Mouse (Mus musculus): Measurements from ENCODE around the gene Ahnak2.

The Ahnak2 gene

DNA sequence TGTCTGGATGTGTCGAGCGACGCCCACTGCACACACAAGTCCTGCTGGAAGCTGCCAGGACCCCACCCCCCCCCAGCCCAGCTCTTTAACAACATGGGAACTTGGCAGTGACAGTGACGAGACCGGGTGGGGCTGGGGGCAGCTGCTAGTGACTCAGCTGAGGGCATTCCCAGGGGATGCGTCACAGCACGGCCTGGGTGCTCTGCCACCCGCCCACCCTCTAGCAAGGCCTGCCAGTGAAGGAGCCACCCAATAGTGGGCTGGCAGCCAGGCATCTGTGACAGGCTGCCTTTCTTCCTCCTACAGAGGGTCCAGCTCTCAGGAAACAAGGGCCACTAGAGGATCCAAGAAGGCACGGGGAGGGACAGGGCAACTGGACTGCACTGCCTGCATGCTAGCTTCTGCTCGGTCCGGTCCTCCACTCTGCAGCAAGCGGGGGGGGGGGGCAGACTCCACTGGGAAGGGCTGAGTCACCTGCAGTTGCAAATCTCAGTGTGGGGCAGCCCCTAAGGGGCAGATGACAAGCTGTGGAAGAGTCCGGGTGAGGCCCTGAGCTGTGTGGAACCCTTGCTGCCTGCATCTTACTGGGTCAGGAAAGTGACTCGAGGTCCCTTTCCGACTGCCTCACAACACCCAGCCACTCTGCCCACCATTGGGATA is 4.7 kb downstream of the Ahnak2 start:
- in situ Hi-C loops (cut with MboI, MseI), result loop anchor here in 1 of 2 experiments (5.0 to 10.0 kb wide), 2 partner anchors 47 to 56 kb away; no protein-coding TSS in a partner anchor

GRCm38 (mm10) chr12:112796551-112797510 is 5.6 kb downstream of the Ahnak2 start:
- in situ Hi-C loops (cut with MboI, MseI), result loop anchor here in 1 of 2 experiments (5.0 to 10.0 kb wide), 2 partner anchors 48 to 55 kb away; no protein-coding TSS in a partner anchor

DNA sequence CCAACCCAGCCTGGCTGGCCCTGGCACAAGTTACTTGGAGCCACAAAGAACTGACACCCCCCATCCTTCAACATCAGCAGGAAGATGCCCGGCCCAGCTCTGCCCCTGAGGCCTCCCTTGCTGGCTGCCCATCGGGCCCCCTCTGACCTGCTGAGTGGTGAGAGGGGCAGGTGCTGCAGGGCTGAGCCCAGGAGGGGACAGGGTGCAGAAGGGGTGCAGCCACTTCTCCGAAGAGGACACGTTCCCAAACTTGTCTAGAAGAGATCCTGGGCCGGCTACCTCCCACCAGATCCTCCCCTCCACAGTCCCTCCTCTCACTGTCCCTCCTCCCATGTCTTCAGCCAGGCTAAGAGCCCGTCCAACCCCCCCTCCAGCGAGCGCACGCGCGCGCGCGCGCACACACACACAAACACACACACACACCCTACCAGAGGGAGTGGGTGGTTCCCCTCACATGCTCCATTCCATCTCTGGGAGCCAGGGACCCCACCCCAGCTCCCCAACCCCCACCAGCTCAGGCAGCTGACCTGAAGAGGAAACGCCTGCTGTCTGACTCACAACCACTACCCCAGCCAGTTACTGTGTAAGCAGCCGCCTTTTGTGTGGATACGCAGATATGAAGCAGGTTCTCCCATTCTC is 6.9 kb downstream of the Ahnak2 start:
- in situ Hi-C loops (cut with MboI, MseI), result loop anchor here in 1 of 2 experiments (5.0 to 10.0 kb wide), 2 partner anchors 49 to 53 kb away; no protein-coding TSS in a partner anchor

DNA sequence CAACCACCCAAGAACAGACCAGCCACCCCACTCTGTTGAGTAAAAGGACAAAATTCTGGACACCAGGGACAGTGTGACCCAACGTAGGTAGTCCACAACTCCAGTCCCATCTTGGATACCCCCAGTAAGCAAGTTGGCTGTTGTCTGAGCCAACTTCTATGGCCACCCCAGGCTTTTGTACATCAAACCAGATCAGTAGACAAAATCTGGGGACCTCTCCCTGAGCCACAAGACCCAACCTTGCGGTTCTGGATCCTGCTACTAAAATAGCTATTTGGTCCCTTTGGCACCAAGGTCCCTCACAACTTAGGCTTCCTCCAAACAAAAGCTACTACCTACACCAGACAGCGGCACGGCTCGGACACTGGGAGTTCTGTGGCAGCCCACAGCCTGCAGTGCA is 7.5 kb downstream of the Ahnak2 start:
- in situ Hi-C loops (cut with MboI, MseI), result loop anchor here in 1 of 2 experiments (5.0 to 10.0 kb wide), 2 partner anchors 50 to 53 kb away; no protein-coding TSS in a partner anchor

DNA sequence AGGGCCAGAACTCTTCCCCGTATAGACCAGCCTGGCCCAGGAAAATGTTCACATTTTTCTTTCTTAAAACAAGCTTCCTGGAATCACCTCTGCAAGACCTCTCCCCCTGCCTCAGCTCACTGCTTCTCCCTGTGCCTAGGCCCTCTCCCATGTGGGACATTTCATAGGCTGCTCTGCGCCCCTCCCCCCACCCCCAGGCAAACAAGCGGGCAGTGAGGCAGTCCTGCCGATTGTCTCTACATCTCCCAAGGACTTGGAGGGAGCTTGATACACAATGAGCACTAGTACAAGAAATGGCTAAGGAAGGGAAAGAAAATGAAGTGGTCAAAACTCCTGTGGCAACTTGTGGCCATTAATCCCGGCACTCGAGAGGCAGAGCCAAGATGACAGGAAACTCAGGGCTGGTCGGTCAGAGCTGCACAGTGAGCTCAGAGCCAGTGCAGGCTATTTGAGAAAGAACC is 8.1 kb downstream of the Ahnak2 start:
- in situ Hi-C loops (cut with MboI, MseI), result loop anchor here in 1 of 2 experiments (10.0 kb wide), 1 partner anchor 50 kb away; no protein-coding TSS in a partner anchor

GRCm38 (mm10) chr12:112793601-112794355 is 8.7 kb downstream of the Ahnak2 start:
- in situ Hi-C loops (cut with MboI, MseI), result loop anchor here in 1 of 2 experiments (10.0 kb wide), 1 partner anchor 51 kb away; no protein-coding TSS in a partner anchor

DNA sequence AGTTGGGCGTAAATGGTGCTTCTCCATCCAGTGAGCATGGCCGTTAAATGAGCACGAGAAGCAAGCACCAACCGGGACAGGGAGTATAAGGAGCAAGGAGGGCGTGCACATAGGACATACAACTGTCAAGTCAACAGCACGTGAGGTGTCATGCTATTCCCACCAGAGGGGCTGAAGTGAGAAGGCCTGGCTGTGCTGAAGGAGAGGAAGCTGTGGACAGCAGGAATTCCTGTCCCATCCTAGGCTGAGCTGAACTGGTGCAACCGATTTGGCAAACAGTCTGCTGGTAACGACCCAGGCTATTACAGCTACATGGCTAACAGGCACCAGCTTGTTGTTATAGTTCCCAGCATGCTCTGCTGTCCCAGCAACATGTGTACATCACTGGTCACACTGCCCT is 11.4 kb downstream of the Ahnak2 start:
- in situ Hi-C loops (cut with MboI, MseI), result loop anchor here in 1 of 2 experiments (10.0 kb wide), 1 partner anchor 54 kb away; no protein-coding TSS in a partner anchor

DNA sequence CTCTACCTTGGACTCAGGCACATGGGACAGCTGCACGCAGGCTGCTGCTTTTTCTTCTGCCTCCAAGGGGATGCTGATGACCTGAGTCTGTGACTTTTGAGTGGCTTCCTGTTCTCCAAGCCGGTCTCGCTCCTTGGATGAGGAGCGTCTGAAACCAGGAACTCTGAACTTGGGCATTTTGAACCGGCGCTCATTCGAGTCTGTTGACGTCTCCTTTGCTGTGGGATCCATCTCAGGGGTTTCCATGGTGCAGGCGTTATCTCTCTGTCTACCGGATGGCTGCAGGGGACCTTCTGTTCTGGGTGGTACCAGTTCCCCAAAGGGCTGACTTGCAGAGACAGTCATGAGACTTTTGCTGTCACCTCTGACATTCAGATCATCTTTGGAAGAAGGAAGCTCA is 28.0 kb downstream of the Ahnak2 start:
- in situ Hi-C loops (cut with MboI, MseI), result loop anchor here in 1 of 2 experiments (25.0 kb wide), 1 partner anchor 437 kb away; no protein-coding TSS in a partner anchor

- in situ Hi-C loops (cut with MboI, MseI), result loop anchor here in 1 of 2 experiments (25.0 kb wide), 1 partner anchor 437 kb away; no protein-coding TSS in a partner anchor
Observed at GRCm38 (mm10) chr12:112774026-112774425, 28.4 kb downstream of the Ahnak2 start.

DNA sequence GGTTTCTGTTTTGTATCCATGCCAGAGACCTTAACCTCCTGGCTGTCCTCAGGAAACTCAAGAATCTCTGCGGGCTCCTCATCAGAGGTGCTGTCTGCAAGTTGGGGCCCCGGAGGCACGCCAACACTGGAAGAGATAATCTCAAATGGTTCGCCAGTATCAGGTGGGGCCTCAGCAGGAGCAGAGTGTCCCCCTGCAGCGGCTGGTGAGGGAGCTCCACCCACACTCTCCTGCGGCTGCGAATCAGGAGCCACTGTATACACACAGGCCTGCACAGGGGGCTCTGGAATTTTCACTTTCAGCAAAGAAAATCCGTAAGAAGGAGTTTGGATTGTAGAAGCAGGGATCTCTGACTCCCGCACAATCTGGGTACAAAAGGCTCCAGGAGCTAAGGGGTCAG is 29.1 kb downstream of the Ahnak2 start:
- in situ Hi-C loops (cut with MboI, MseI), result loop anchor here in 1 of 2 experiments (25.0 kb wide), 1 partner anchor 436 kb away; no protein-coding TSS in a partner anchor

GRCm38 (mm10) chr12:112772306-112772705 is 30.2 kb downstream of the Ahnak2 start:
- in situ Hi-C loops (cut with MboI, MseI), result loop anchor here in 1 of 2 experiments (25.0 kb wide), 1 partner anchor 435 kb away; no protein-coding TSS in a partner anchor

DNA sequence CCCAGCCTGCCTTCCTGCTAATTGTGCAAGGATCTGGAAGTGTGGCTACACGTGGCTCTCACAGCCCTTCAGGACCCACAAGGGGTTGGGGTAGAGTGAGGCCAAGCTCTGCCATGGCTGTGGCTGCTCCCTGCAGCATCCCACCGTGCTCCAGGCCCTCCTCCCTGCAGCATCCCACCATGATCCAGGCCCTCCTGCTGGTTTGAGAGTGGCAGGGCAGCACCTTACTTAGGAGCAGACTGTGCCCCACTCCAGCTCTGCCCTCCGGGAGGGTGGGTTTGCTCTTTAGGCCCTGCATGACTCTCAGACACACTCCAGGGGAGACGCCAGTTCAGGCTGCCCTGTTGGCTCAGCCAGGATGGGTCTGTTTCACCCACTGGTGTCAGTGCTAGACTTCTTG is 32.1 kb downstream of the Ahnak2 start:
- in situ Hi-C loops (cut with MboI, MseI), result loop anchor here in 1 of 2 experiments (25.0 kb wide), 1 partner anchor 433 kb away; no protein-coding TSS in a partner anchor

- in situ Hi-C loops (cut with MboI, MseI), result loop anchor here in 1 of 2 experiments (25.0 kb wide), 1 partner anchor 432 kb away; no protein-coding TSS in a partner anchor
Observed at GRCm38 (mm10) chr12:112769751-112770150, 32.7 kb downstream of the Ahnak2 start.

GRCm38 (mm10) chr12:112769031-112769430 is 33.4 kb downstream of the Ahnak2 start:
- in situ Hi-C loops (cut with MboI, MseI), result loop anchor here in 1 of 2 experiments (25.0 kb wide), 1 partner anchor 432 kb away; no protein-coding TSS in a partner anchor

- in situ Hi-C loops (cut with MboI, MseI), result loop anchor here in 1 of 2 experiments (25.0 kb wide), 1 partner anchor 431 kb away; no protein-coding TSS in a partner anchor
Observed at GRCm38 (mm10) chr12:112768166-112768565, 34.3 kb downstream of the Ahnak2 start.

GRCm38 (mm10) chr12:112767036-112767890 is 35.2 kb downstream of the Ahnak2 start:
- in situ Hi-C loops (cut with MboI, MseI), result loop anchor here in 1 of 2 experiments (25.0 kb wide), 1 partner anchor 430 kb away; no protein-coding TSS in a partner anchor

GRCm38 (mm10) chr12:112766586-112766985 is 35.9 kb downstream of the Ahnak2 start:
- in situ Hi-C loops (cut with MboI, MseI), result loop anchor here in 1 of 2 experiments (25.0 kb wide), 1 partner anchor 429 kb away; no protein-coding TSS in a partner anchor

- in situ Hi-C loops (cut with MboI, MseI), result loop anchor here in 1 of 2 experiments (25.0 kb wide), 1 partner anchor 428 kb away; no protein-coding TSS in a partner anchor
Observed at GRCm38 (mm10) chr12:112764991-112765390, 37.5 kb downstream of the Ahnak2 start.

All from T-helper 17 cell (primary cell).